Mouse (Mus musculus) brain, embryonic 14.5 days (tissue): ENCODE data around the gene Hist1h4m.

Experiments
- CTCF ChIP-seq: fragments of 200-500 bp; IDR thresholded peaks from 2 replicates; pipeline ENCODE4 v1.5.1; 2012; ENCODE audit warnings: inconsistent platforms, mild to moderate bottlenecking, moderate library complexity, borderline replicate concordance; ENCODE audit not compliant: insufficient read depth, insufficient read length; ENCODE audit errors: extremely low read depth
- POLR2A ChIP-seq: fragments of 200-500 bp; IDR thresholded peaks from 2 replicates; pipeline ENCODE4 v1.6.1; 2012; ENCODE audit warnings: mild to moderate bottlenecking, inconsistent platforms, borderline replicate concordance; ENCODE audit not compliant: poor library complexity, insufficient read depth, insufficient read length, severe bottlenecking; ENCODE audit errors: extremely low read depth

DNA sequence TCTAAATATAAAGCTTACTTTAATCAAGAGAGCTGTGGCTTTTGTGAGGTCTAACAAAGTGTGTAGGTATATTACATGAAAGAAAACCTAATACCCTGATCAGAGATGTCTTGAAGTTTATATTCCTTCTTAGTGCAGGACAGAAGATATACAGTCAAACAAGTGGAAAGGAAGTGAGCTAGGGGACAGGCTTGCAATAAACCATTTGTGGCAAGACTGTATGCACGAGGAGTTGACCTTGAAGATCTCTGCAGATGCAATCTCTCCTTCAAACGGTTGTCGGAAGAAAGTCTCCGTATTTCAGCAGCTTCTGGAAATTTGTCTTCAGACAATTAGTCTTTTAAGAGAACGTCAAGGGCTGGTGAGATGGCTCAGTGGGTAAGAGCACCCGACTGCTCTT, 21.6 kb upstream of the Hist1h4m start:
- no peak for TF ChIP-seq POLR2A
- TF ChIP-seq CTCF = no peak
